Mouse (Mus musculus): ENCODE results near the gene Zfp866. TPM values are rescaled to one million over a fixed set of nuclear protein-coding genes. Genes with fewer than 3 reads are reported as not detected.

Gene Zfp866
- polyA plus RNA-seq, 1 experiment from 2014 or later, result 17.6 TPM

DNA sequence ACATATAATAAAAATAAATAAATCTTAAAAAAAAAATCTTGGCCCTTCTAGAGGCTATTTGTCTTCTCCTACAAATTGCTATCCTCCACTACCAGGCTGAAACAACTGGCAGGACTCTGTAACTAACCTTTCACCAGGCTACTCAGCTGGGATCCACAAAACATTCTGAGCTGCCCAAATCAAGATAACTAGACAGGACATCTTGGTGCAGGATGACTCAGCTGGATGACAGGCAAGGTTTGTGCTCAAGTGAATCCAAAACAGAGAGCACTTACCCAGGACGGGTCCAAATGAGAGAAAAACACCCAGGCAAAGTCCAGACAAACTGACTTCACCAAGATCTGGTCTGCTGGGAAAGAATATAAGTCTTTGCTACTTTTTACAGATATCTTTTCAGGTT is 55.5 kb downstream of the Zfp866 start:
- ATAC-seq, result no peak
- POLR2A ChIA-PET, result no interaction called here
- no peak for TF ChIP-seq CTCF (IDR thresholded peaks at IDR 0.05)
- DNase-seq (ENCODE audit: low read depth, low spot score), result no peak
- in situ Hi-C loops (cut with MboI; ENCODE audit: low pct_unique_long_range_greater_than_20kb), result no loop called here
- CTCF ChIA-PET, result no interaction called here
- H3K27me3 ChIP-seq, result no peaks in the 10 kb centered on the region

GRCm38 (mm10) chr8:69717232-69717580 is 73.8 kb downstream of the Zfp866 start:
- TF ChIP-seq CTCF (IDR thresholded peaks at IDR 0.05), result no peak
- in situ Hi-C loops (cut with MboI; ENCODE audit: low pct_unique_long_range_greater_than_20kb), result no loop called here
- CTCF ChIA-PET, result interaction anchor here (1.6 kb wide), 1 partner anchor 92 kb away, joined by 6 read pairs; the partner anchor contains the start of gene Zfp868
- H3K27me3 ChIP-seq, result peaks cover 4% of the 10 kb centered on the region
- DNase-seq (ENCODE audit: low read depth, low spot score) (no peak), ATAC-seq (no peak)
- POLR2A ChIA-PET, result interaction anchor here (0.6 to 1.1 kb wide), 4 partner anchors 13 to 1182 kb away, joined by 3 to 4 read pairs (median 4); partner anchors contain the start of gene Zfp963

DNA sequence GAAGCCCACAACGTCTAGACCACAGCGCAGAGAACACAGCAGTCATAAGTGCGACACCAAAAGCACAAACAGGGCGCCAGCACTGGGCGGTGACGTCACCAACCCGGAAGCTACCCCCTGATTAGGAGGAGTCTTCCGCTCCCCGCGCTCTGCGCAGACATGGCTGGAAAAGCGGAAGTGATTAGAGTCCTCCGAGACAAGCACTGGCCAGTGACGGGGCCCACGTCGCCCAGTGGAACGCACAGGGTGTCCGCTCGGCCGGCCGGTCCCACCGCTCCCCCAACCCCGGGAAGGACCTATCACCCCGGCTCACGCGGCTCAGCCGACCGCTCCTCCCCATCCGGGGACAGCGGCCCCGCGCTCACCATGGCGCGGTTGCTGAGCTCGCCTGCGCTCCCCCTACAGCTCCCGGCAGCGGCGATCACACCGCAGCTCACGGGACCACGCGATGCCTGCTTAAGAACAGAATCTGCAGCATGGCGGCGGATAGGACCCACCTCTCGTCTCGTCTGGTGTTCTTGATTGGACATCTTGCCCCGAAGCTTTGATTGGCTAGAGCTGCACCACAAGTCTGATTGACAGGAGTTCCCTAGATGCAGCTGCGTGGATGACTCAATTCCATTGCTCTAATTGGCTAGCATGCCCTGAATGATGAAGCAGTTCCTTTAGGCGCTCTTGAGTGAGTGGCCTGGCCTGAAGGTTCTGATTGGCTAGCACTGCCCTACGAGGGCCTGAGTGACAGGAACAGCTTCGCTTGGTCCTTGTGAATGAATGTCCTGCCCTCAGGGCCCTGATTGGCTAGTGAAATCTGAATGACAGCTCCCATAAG is 74.4 kb downstream of the Zfp866 start:
- ATAC-seq, result peak; percentile 99
- ChIA-PET CTCF (interaction anchor here (1.6 kb wide), 1 partner anchor 91 kb away, joined by 6 read pairs; the partner anchor contains the start of gene Zfp868), POLR2A (interaction anchor here (0.6 to 1.1 kb wide), 4 partner anchors 12 to 1183 kb away, joined by 3 to 4 read pairs (median 4); partner anchors contain the start of gene Zfp963)

DNA sequence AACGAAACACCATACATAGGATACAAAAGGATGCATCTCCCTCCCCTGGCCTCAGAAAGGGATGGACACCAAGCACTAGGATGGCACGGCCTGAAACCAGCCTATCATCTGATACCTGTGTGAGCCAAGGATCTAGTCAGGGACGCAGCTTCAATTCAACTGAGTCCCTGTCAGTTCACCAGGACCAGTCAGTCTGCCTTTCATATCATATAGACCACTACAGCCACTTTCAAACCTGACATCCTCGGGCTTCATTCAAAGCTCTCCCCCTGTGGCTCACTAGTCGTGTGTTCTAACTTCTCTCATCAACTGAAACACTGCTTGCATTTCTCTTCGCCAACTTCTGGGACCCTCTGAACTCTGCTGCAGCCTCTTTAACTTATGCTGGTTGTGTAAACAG is 75.6 kb downstream of the Zfp866 start:
- no peak for TF ChIP-seq CTCF (IDR thresholded peaks at IDR 0.05)
- ChIA-PET POLR2A (no interaction called here), CTCF (no interaction called here)
- ATAC-seq, result no peak
- DNase-seq (ENCODE audit: low read depth, low spot score), result no peak
- in situ Hi-C loops (cut with MboI; ENCODE audit: low pct_unique_long_range_greater_than_20kb), result no loop called here
- H3K27me3 ChIP-seq, result no peaks in the 10 kb centered on the region

More for the DNA sequence above, 74.4 kb downstream of the Zfp866 start:
- in situ Hi-C loops (cut with MboI; ENCODE audit: low pct_unique_long_range_greater_than_20kb), result no loop called here
- DNase-seq (ENCODE audit: low read depth, low spot score), result peak; percentile 98
- H3K27me3 ChIP-seq, result peaks cover under 1% of the 10 kb centered on the region
- no peak for TF ChIP-seq CTCF (IDR thresholded peaks at IDR 0.05)

GRCm38 (mm10) chr8:69713516-69713915 is 77.5 kb downstream of the Zfp866 start:
- ChIA-PET CTCF (no interaction called here), POLR2A (no interaction called here)
- no peak for TF ChIP-seq CTCF (IDR thresholded peaks at IDR 0.05)
- in situ Hi-C loops (cut with MboI; ENCODE audit: low pct_unique_long_range_greater_than_20kb), result no loop called here
- no peaks in the 10 kb centered on the region for H3K27me3 ChIP-seq
- no peak for DNase-seq (ENCODE audit: low read depth, low spot score)
- ATAC-seq, result no peak

Other genes starting within 250 kb of the Zfp866 start
- gene Zfp868, start 165.6 kb downstream of the Zfp866 start, polyA plus RNA-seq (2021), result 25.5 TPM
- gene Zfp964, start 136.7 kb downstream of the Zfp866 start, polyA plus RNA-seq (2021), result 3.0 TPM
- 21.1 TPM for gene Zfp869, start 80.5 kb downstream of the Zfp866 start, polyA plus RNA-seq (2021)
- gene Zfp963, start 41.2 kb downstream of the Zfp866 start, polyA plus RNA-seq (2021), result 3.6 TPM
- gene Gm20422, start 16.3 kb downstream of the Zfp866 start, polyA plus RNA-seq (2021), result 0.15 TPM
- gene Atp13a1, start within 50 bp of the Zfp866 start, polyA plus RNA-seq (2021), result 55.4 TPM
- gene Gmip, start 17.5 kb upstream of the Zfp866 start, polyA plus RNA-seq (2021), result 17.8 TPM
- 8.3 TPM for gene Lpar2, start 31.3 kb upstream of the Zfp866 start, polyA plus RNA-seq (2021)
- gene Pbx4, start 41.3 kb upstream of the Zfp866 start, polyA plus RNA-seq (2021), result 8.0 TPM
- gene Cilp2, start 96.5 kb upstream of the Zfp866 start, polyA plus RNA-seq (2021), result 0.03 TPM
- 3.7 TPM for gene Tssk6, start 111.0 kb upstream of the Zfp866 start, polyA plus RNA-seq (2021)
- gene Ndufa13, start 111.4 kb upstream of the Zfp866 start, polyA plus RNA-seq (2021), result 199 TPM
- 5.3 TPM for gene Yjefn3, start 111.5 kb upstream of the Zfp866 start, polyA plus RNA-seq (2021)
- 75.2 TPM for gene Gatad2a, start 205.2 kb upstream of the Zfp866 start, polyA plus RNA-seq (2021)